Mouse (Mus musculus) duodenum, adult 2 months (tissue): ENCODE results near the gene BC049762. TPM values are rescaled to one million over a fixed set of nuclear protein-coding genes. Genes with fewer than 3 reads are reported as not detected.

ENCODE experiments used
- polyA plus RNA-seq: library from polyadenylated mRNA; depleted of rRNA; stranded (reverse); fragments of >200 nt; gene quantifications from 2 replicates; pipeline ENCODE4 v1.2.3, GENCODE M21; 2012; ENCODE audit warnings: low replicate concordance; rRNA removed

The BC049762 gene
- 0.41 TPM in 1 of 2 replicates, not detected in the other for polyA plus RNA-seq

GRCm38 (mm10) chr11:51262342-51263285 is at the start of gene BC049762:
Gene BC049762, minus strand, starts transcription at chr11:51263046.

GRCm38 (mm10) chr11:51289564-51290041 is 26.8 kb upstream of the BC049762 start, which contains the start of gene Col23a1:
Gene Col23a1, plus strand, starts transcription at chr11:51289920.

GRCm38 (mm10) chr11:51261680-51262219 is 1.1 kb downstream of the BC049762 start, which contains the start of gene Clk4:
Gene Clk4, plus strand, starts transcription at chr11:51261730.

GRCm38 (mm10) chr11:51220308-51220707 is 42.5 kb downstream of the BC049762 start, which contains the start of gene Gm12569:
Gene Gm12569, plus strand, starts transcription at chr11:51220473.

Other genes with a start within 250 kb of the BC049762 start
- gene Olfr54, start 248.8 kb downstream of the BC049762 start, polyA plus RNA-seq = not detected in 2 replicates
- gene Olfr1375, start 214.9 kb downstream of the BC049762 start, polyA plus RNA-seq = not detected in 2 replicates
- 0.14 and 0.16 TPM in 2 replicates for gene Zfp354a, start 203.8 kb downstream of the BC049762 start, polyA plus RNA-seq
- gene Gm12569, start 42.6 kb downstream of the BC049762 start, polyA plus RNA-seq = not detected in 2 replicates
- 3.3 and 3.4 TPM in 2 replicates for gene Clk4, start 1.3 kb downstream of the BC049762 start, polyA plus RNA-seq
- 1.8 and 2.6 TPM in 2 replicates for gene Col23a1, start 26.9 kb upstream of the BC049762 start, polyA plus RNA-seq